Mouse (Mus musculus) urinary bladder, postnatal 36 days (tissue): ENCODE results near the gene Thsd4.
A peak's percentile ranks its signal among the peaks of the same experiment; 100 is the strongest.

Source experiments
- DNase-seq, 2 experiments: peaks; one replicate each; pipeline ENCODE4 v3.0.0; 2022; ENCODE audit warnings: low spot score in 2 of 2, mixed read lengths in 1 of 2

Thsd4 gene

DNA sequence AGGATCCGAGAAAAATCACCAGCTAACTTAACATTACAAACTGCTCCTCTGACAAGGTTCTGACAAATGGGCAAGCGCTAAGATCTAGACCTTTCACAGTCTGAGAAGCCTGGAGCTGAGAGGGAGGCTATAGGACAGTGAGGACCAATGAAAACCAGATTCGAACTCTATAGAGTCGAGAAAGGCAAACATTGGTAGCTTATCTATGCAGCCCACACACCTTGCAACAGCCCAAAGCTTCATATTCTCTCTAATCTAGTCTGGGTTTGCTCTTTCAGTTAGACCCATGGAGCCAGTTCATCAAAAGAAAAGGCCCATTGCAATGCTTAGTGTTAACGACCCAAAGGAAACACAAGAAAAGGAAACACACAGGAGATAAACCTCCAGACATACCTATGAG, 252.0 kb downstream of the Thsd4 start:
- no peak for DNase-seq

GRCm38 (mm10) chr9:60267273-60267626, 254.6 kb downstream of the Thsd4 start:
- no peak for DNase-seq

GRCm38 (mm10) chr9:60266583-60267272, 255.1 kb downstream of the Thsd4 start:
- DNase-seq, result no peak

GRCm38 (mm10) chr9:60264586-60265325, 257.1 kb downstream of the Thsd4 start:
- peak in 1 of 2 experiments; percentile 7 for DNase-seq

DNA sequence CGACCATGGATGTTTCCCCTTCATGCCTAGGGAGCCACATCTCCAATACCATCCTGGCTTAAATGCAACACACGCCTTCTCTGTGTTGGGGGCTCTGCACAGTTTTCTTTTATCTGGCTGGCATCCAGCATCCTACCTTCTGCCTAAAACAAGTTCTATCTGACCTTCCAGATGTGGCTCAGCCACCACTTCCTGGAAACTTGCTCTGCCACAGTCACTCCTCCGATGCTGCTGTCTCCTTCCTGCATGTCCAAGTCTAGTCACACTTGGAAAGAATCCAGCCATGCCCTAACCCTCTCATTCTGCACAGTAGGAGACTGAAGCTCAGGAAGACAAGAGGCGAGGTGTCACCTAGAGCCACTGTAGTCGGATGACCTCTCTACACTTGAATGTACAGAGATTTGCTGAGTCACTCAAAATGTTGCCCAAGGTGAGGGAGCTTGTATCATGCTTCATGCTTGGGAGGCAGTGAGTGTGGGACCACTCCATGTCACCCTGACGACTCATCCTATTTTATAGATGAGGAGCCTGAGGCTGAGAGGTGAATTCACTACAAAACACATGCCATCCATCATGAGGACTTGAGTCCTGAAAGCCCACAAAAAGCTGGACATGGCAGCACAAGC, 259.2 kb downstream of the Thsd4 start:
- DNase-seq, result no peak

- no peak for DNase-seq
Observed at GRCm38 (mm10) chr9:60259626-60260025, 262.2 kb downstream of the Thsd4 start.

DNA sequence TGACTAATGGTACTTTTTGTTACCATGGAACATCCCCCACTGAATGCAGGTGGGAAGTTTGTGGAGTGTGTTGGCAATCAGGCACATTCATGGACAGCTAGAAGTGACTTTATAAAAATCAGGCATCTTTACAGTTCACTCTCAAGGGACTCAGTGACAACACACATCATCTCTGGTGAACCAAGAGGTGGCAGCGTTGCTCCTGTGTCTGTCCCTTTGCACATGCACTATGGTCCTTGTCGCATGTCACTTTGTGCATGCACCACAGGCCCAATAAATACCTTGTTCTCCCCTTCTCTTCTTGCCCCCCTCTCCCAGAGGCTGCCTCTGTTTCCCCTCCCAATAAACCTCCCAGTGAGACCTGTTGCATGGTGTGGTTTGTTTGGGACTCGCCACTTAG, 270.1 kb downstream of the Thsd4 start:
- no peak for DNase-seq

GRCm38 (mm10) chr9:60250403-60250802, 271.4 kb downstream of the Thsd4 start:
- DNase-seq, result no peak

DNA sequence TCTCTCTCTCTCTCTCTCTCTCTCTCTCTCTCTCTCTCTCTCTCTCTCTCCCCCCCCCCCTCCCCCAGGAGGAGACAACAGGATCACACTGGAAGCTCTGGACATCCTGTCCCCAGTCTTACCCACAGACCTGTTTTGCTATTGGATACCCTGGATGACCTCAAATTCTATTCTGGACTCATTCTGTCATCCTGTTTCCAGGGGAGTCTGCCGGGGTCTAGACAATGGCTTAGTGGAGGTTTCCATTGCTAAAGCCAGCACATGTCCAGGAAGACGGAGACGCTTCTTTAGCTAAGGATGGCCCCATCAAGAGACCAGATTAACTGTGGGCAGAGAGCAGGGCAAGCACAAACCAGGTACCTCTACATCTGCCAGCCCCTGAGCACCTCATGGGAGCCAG, 273.8 kb downstream of the Thsd4 start:
- no peak for DNase-seq

DNA sequence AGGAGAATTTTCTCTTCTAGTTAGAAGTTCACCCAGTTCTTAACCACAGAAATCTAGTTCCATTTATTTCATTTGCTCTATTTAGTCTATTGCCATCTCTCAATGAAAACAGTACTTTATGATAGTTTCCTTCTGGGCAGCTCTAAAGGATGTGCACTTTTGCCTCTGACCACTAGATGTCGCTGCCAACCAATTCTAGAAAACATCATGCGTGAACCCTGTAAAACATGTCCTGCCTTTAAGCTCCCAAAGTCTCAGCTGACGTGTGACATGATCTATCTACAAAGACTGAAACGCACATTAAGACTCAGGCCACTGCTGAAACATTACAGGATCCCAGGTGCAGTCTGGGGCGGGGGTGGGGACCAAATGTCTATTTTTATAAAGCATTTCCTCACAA, 276.9 kb downstream of the Thsd4 start:
- DNase-seq, result peak; percentile 57 to 73

DNA sequence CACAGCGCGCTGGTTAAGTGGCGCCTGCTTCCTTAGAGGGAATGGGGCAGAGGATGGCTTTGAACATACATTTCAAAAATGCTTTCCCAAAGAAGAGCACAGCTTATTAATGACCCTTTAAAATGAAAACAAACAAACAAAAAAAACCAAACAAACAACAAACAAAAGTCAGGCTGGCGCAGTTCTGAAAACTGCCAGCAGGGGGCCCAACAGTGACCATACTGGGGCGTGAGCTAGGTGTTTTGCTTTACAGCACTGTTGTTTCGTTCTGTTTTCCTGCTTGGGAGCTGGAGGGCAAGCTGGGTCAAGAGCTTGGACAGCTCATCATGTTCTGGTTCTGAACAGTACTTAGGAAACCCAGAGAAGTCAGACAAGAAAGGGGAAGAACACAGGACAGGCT, 278.3 kb downstream of the Thsd4 start:
- DNase-seq, result no peak

DNA sequence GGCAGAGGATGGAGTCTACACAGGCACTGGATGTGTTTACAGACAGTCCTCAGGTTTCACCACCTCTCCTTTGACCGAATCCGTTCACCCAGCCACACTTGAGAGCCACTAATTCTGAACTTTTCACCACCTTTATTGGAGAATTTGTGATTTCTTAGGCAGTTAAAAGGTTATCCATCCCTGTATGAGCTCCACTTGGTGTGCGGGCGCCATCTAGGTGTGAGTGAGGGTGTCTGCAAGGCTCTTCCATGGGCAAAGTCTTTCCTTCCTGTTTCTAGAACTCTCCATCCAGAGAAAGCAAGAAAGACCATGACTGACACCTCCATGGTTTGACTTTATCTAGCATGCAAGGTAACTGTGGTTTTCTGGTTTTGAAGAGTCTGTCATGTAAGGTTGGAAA, 284.2 kb downstream of the Thsd4 start:
- DNase-seq, result peak in 1 of 2 experiments; percentile 31

GRCm38 (mm10) chr9:60236155-60236554, 285.7 kb downstream of the Thsd4 start:
- no peak for DNase-seq

GRCm38 (mm10) chr9:60234233-60235115, 287.4 kb downstream of the Thsd4 start:
- DNase-seq, result peak in 1 of 2 experiments; percentile 17

- no peak for DNase-seq
Observed at GRCm38 (mm10) chr9:60231981-60232881, 289.6 kb downstream of the Thsd4 start.

DNA sequence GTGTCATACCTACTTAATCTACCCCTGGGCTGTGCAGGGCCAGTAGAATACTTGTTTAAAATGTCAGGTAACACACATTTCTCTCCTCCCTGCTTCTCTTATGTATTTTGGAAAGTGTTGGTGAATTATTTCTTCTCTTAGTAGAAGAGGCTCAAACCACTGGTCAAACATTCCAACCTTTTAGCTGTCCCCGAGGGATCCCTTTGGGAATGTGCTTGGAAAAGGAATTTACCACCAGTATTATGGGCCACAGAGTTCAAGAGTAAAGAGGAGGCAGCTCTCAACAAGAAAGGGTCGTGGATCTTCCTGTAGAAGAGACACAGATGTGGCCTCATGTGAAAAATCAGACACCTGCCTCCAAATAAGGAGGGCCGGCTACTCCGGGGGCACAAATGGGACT, 292.4 kb downstream of the Thsd4 start:
- DNase-seq, result no peak

DNA sequence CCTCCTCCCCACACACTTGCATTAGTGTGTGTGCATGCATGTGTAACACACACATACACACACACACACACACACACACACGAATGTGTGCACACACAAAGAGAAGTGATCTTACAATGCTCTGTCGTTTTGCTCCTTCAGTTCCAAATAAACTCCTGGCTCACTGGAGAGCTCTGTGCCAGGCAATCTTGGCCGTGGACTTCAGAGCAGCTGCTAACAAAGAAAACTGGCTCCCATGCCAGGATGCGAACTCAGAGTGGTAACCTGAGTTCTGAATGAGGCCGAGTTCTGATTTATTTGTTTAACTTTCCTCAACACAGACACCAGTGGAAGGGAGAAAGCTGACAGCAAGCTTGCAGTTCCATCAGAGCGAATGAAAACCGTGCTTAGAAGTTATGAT, 294.1 kb downstream of the Thsd4 start:
- DNase-seq, result no peak

DNA sequence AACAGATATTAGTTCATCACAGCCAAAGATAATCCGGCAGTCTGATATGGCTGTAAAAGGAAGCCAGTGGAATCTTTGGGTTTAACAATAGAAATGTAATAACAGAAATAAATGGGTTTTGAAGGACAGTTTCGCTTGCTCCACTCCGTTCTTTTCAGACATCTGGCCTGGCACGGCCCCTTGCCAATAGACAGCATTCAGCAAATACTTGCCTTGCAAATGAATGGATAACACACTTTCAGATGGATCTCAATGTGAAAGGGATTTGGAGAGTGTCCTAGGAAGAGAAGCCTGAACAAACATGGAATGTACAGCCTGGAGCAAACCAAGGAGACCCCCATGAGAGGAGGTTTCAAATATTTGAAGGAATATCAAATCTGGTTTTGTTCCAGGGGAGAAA, 295.2 kb downstream of the Thsd4 start:
- no peak for DNase-seq

DNA sequence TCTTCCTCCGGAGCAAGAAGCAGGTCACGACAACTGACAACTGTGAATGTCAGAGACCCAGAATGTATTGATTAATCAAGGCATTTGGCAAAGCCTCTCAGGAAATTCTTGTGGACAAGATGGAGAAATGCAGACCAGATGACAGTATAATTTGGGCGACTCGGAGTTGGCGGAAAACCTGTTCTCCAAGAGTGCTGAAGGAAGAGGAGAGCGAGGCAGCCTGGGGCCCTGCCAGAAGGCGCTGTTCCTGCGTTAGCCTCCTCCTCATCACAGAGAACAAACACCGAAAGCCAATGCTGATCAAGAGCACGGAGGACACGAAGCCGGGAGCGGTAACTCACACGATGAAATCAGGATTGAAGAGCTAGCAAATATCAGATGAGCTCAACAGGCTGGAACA, 295.7 kb downstream of the Thsd4 start:
- no peak for DNase-seq

GRCm38 (mm10) chr9:60225453-60225852, 296.4 kb downstream of the Thsd4 start:
- DNase-seq, result no peak
